Mouse (Mus musculus): ENCODE measurements around the gene Tmem120b. TPM values are rescaled to one million over a fixed set of nuclear protein-coding genes. Genes with fewer than 3 reads are reported as not detected.
A peak's percentile ranks its signal among the peaks of the same experiment; 100 is the strongest.

Tmem120b gene
- polyA plus RNA-seq, 1 experiment from 2014 or later, result 19.1 TPM

- 86% methylated on average over 25 of the region's 25 CpGs for WGBS
- H3K36me3 ChIP-seq, result peaks cover 82% of the 10 kb centered on the region
- no peak overlapping the region for H3K27ac ChIP-seq
- peak overlapping the region; percentile 67; the same call in 1 of the 2 replicates for H3K4me2 ChIP-seq (replicated peaks)
- H3K9me3 ChIP-seq, result no peaks in the 10 kb centered on the region
- H3K9ac ChIP-seq, result 0 out of 2 replicates have a peak overlapping the region, but pooled peaks have one; percentile 13
- H3K27me3 ChIP-seq, result no peaks in the 10 kb centered on the region
- no peak overlapping the region for H3K4me3 ChIP-seq
- ATAC-seq (ENCODE audit: low FRiP score, low read depth), result no peak
- peaks cover 68% of the 10 kb centered on the region for H3K4me1 ChIP-seq
These were observed 80.0 kb downstream of the Tmem120b start for GRCm38 (mm10) chr5:123148073-123148722.

- Histone ChIP-seq H3K36me3 (peaks cover 90% of the 10 kb centered on the region), H3K9ac (peak overlapping the region; percentile 40), H3K27ac (0 out of 2 replicates have a peak overlapping the region, but pooled peaks have one; percentile 33), H3K27me3 (no peaks in the 10 kb centered on the region), H3K4me3 (peak overlapping the region; percentile 40), H3K9me3 (no peaks in the 10 kb centered on the region), H3K4me2 (replicated peaks) (peak overlapping the region; percentile 67), H3K4me1 (peaks cover 56% of the 10 kb centered on the region)
- ATAC-seq (ENCODE audit: low FRiP score, low read depth), result peak; percentile 87
- 9% methylated on average over 19 of the region's 19 CpGs for WGBS
These were observed 81.5 kb downstream of the Tmem120b start for GRCm38 (mm10) chr5:123149451-123150400.

GRCm38 (mm10) chr5:123150641-123151040, 82.4 kb downstream of the Tmem120b start:
- Histone ChIP-seq H3K4me1 (peaks cover 47% of the 10 kb centered on the region), H3K27ac (no peak overlapping the region; the same call in 1 of the 2 replicates), H3K36me3 (peaks cover 89% of the 10 kb centered on the region), H3K4me2 (replicated peaks) (peak overlapping the region; percentile 67), H3K9ac (peak overlapping the region; percentile 40), H3K4me3 (peak overlapping the region; percentile 40), H3K9me3 (no peaks in the 10 kb centered on the region), H3K27me3 (no peaks in the 10 kb centered on the region)
- WGBS, result 39% methylated on average over 7 of the region's 7 CpGs
- no peak for ATAC-seq (ENCODE audit: low FRiP score, low read depth)

GRCm38 (mm10) chr5:123151077-123151476, 82.9 kb downstream of the Tmem120b start:
- Histone ChIP-seq H3K9ac (peak overlapping the region; percentile 40), H3K9me3 (no peaks in the 10 kb centered on the region), H3K27ac (no peak overlapping the region; the same call in 1 of the 2 replicates), H3K27me3 (no peaks in the 10 kb centered on the region), H3K4me3 (peak overlapping the region; percentile 40), H3K4me2 (replicated peaks) (peak overlapping the region; percentile 67), H3K4me1 (peaks cover 42% of the 10 kb centered on the region), H3K36me3 (peaks cover 88% of the 10 kb centered on the region)
- no peak for ATAC-seq (ENCODE audit: low FRiP score, low read depth)
- 28% methylated on average over 7 of the region's 7 CpGs for WGBS

- WGBS, result 93% methylated on average over 16 of the region's 19 CpGs
- Histone ChIP-seq H3K4me2 (replicated peaks) (no peak overlapping the region), H3K36me3 (peaks cover 87% of the 10 kb centered on the region), H3K27me3 (no peaks in the 10 kb centered on the region), H3K9me3 (no peaks in the 10 kb centered on the region), H3K9ac (no peak overlapping the region), H3K4me1 (peaks cover 37% of the 10 kb centered on the region), H3K27ac (no peak overlapping the region), H3K4me3 (no peak overlapping the region)
- ATAC-seq (ENCODE audit: low FRiP score, low read depth), result no peak
These were observed 83.6 kb downstream of the Tmem120b start for GRCm38 (mm10) chr5:123151707-123152362.

- H3K36me3 ChIP-seq, result peaks cover 87% of the 10 kb centered on the region
- peaks cover 36% of the 10 kb centered on the region for H3K4me1 ChIP-seq
- no peak for ATAC-seq (ENCODE audit: low FRiP score, low read depth)
- H3K9me3 ChIP-seq, result no peaks in the 10 kb centered on the region
- no peak overlapping the region for H3K27ac ChIP-seq
- WGBS, result 71% methylated on average over 1 of the region's 1 CpGs
- H3K4me2 ChIP-seq (replicated peaks), result no peak overlapping the region
- H3K4me3 ChIP-seq, result no peak overlapping the region
- no peak overlapping the region for H3K9ac ChIP-seq
- H3K27me3 ChIP-seq, result no peaks in the 10 kb centered on the region
These were observed 84.7 kb downstream of the Tmem120b start for GRCm38 (mm10) chr5:123152901-123153300.

GRCm38 (mm10) chr5:123155425-123155824, 87.2 kb downstream of the Tmem120b start:
- H3K4me3 ChIP-seq, result no peak overlapping the region
- no peak overlapping the region for H3K9ac ChIP-seq
- no peaks in the 10 kb centered on the region for H3K27me3 ChIP-seq
- no peak for ATAC-seq (ENCODE audit: low FRiP score, low read depth)
- 47% methylated on average over 7 of the region's 7 CpGs for WGBS
- H3K27ac ChIP-seq, result no peak overlapping the region
- H3K36me3 ChIP-seq, result peaks cover 92% of the 10 kb centered on the region
- H3K4me2 ChIP-seq (replicated peaks), result no peak overlapping the region
- no peaks in the 10 kb centered on the region for H3K9me3 ChIP-seq
- H3K4me1 ChIP-seq, result peaks cover 13% of the 10 kb centered on the region

GRCm38 (mm10) chr5:123156763-123157162, 88.5 kb downstream of the Tmem120b start:
- WGBS, result 90% methylated on average over 12 of the region's 12 CpGs
- H3K4me3 ChIP-seq, result no peak overlapping the region
- no peaks in the 10 kb centered on the region for H3K4me1 ChIP-seq
- ATAC-seq (ENCODE audit: low FRiP score, low read depth), result no peak
- peaks cover 93% of the 10 kb centered on the region for H3K36me3 ChIP-seq
- no peak overlapping the region for H3K4me2 ChIP-seq (replicated peaks)
- H3K9ac ChIP-seq, result no peak overlapping the region
- no peaks in the 10 kb centered on the region for H3K27me3 ChIP-seq
- no peak overlapping the region for H3K27ac ChIP-seq
- H3K9me3 ChIP-seq, result no peaks in the 10 kb centered on the region

GRCm38 (mm10) chr5:123157972-123158371, 89.8 kb downstream of the Tmem120b start:
- Histone ChIP-seq H3K36me3 (peaks cover 93% of the 10 kb centered on the region), H3K4me1 (no peaks in the 10 kb centered on the region), H3K27ac (no peak overlapping the region), H3K4me2 (replicated peaks) (no peak overlapping the region), H3K9me3 (no peaks in the 10 kb centered on the region), H3K4me3 (no peak overlapping the region), H3K27me3 (no peaks in the 10 kb centered on the region), H3K9ac (no peak overlapping the region)
- ATAC-seq (ENCODE audit: low FRiP score, low read depth), result no peak
- WGBS, result 87% methylated on average over 4 of the region's 4 CpGs

- no peaks in the 10 kb centered on the region for H3K9me3 ChIP-seq
- no peak for ATAC-seq (ENCODE audit: low FRiP score, low read depth)
- 89% methylated on average over 4 of the region's 4 CpGs for WGBS
- H3K27ac ChIP-seq, result no peak overlapping the region
- no peak overlapping the region for H3K4me3 ChIP-seq
- no peaks in the 10 kb centered on the region for H3K27me3 ChIP-seq
- H3K4me2 ChIP-seq (replicated peaks), result no peak overlapping the region
- no peak overlapping the region for H3K9ac ChIP-seq
- H3K36me3 ChIP-seq, result peaks cover 93% of the 10 kb centered on the region
- no peaks in the 10 kb centered on the region for H3K4me1 ChIP-seq
These were observed 91.2 kb downstream of the Tmem120b start for GRCm38 (mm10) chr5:123159446-123159845.

- WGBS, result 93% methylated on average over 15 of the region's 15 CpGs
- no peak overlapping the region for H3K27ac ChIP-seq
- no peaks in the 10 kb centered on the region for H3K4me1 ChIP-seq
These were observed 91.7 kb downstream of the Tmem120b start for GRCm38 (mm10) chr5:123159866-123160265.

GRCm38 (mm10) chr5:123160341-123160740, 92.1 kb downstream of the Tmem120b start:
- H3K4me2 ChIP-seq (replicated peaks), result no peak overlapping the region
- H3K36me3 ChIP-seq, result peaks cover 88% of the 10 kb centered on the region
- H3K27ac ChIP-seq, result no peak overlapping the region
- 93% methylated on average over 15 of the region's 15 CpGs for WGBS
- H3K27me3 ChIP-seq, result no peaks in the 10 kb centered on the region
- no peak overlapping the region for H3K9ac ChIP-seq
- no peak overlapping the region for H3K4me3 ChIP-seq
- 0 out of 2 replicates have a peak, but pooled peaks have one; percentile 17 for ATAC-seq (ENCODE audit: low FRiP score, low read depth)
- H3K4me1 ChIP-seq, result no peaks in the 10 kb centered on the region
- no peaks in the 10 kb centered on the region for H3K9me3 ChIP-seq

More at GRCm38 (mm10) chr5:123159866-123160265, 91.7 kb downstream of the Tmem120b start:
- H3K9ac ChIP-seq, result no peak overlapping the region
- no peaks in the 10 kb centered on the region for H3K9me3 ChIP-seq
- no peaks in the 10 kb centered on the region for H3K27me3 ChIP-seq
- ATAC-seq (ENCODE audit: low FRiP score, low read depth), result no peak
- no peak overlapping the region for H3K4me3 ChIP-seq
- peaks cover 93% of the 10 kb centered on the region for H3K36me3 ChIP-seq
- no peak overlapping the region for H3K4me2 ChIP-seq (replicated peaks)

All from limb, embryonic 13.5 days (tissue).